Mouse (Mus musculus) macrophage (primary cell): ENCODE measurements at regions not wholly inside any gene's neighbourhood (a gene's known extent, or its start where the extent isn't known, plus 50 kb on each side); places are given as distances from the start of the nearest gene placed in this dataset.
"Not testable (repeated sequence)": the region's sequence is repeated elsewhere in the genome, so short reads cannot be mapped to it uniquely, and the experiment has no call there.

Experiments
- H3K27ac ChIP-seq: fragments of 350-480 bp; formaldehyde crosslinking; 2 replicates; pipeline ENCODE4 v1.9.0; 2021
- H3K36me3 ChIP-seq: fragments of 350-480 bp; formaldehyde crosslinking; 2 replicates; pipeline ENCODE4 v1.9.0; 2021; ENCODE audit errors: inconsistent target
- H3K4me3 ChIP-seq: fragments of 350-480 bp; formaldehyde crosslinking; 2 replicates; pipeline ENCODE4 v1.9.0; 2021; ENCODE audit errors: inconsistent target
- H3K79me2 ChIP-seq: fragments of 350-480 bp; formaldehyde crosslinking; 2 replicates; pipeline ENCODE4 v1.9.0; 2021; ENCODE audit errors: inconsistent target
- WGBS: methylation state at CpG from one replicate; pipeline ENCODE4 v1.1.7; 2026; ENCODE audit warnings: inconsistent platforms; ENCODE audit not compliant: missing documents; 5-methylcytosine and 5-hydroxymethylcytosine counted together

- Histone ChIP-seq H3K27ac (no peak overlapping the region), H3K4me3 (no peak overlapping the region), H3K36me3 (no peaks in the 10 kb centered on the region), H3K79me2 (no peaks in the 10 kb centered on the region)
- WGBS: 42% methylated on average over 1 of the region's 1 CpGs
Observed at GRCm38 (mm10) chr5:78075203-78075602, 667.4 kb upstream of the Igfbp7 start.

- Histone ChIP-seq H3K79me2 (no peaks in the 10 kb centered on the region), H3K36me3 (no peaks in the 10 kb centered on the region), H3K27ac (no peak overlapping the region), H3K4me3 (no peak overlapping the region)
- WGBS: 72% methylated on average over 4 of the region's 4 CpGs
Observed at GRCm38 (mm10) chr5:78032554-78033250, 624.9 kb upstream of the Igfbp7 start.

- Histone ChIP-seq H3K79me2 (no peaks in the 10 kb centered on the region), H3K27ac (no peak overlapping the region), H3K36me3 (no peaks in the 10 kb centered on the region), H3K4me3 (no peak overlapping the region)
- 82% methylated on average over 4 of the region's 4 CpGs for WGBS
Observed at GRCm38 (mm10) chr5:78017523-78017922, 609.7 kb upstream of the Igfbp7 start.

- Histone ChIP-seq H3K36me3 (no peaks in the 10 kb centered on the region), H3K79me2 (no peaks in the 10 kb centered on the region), H3K4me3 (no peak overlapping the region), H3K27ac (no peak overlapping the region)
- WGBS: 72% methylated on average over 10 of the region's 10 CpGs
Observed at GRCm38 (mm10) chr5:77986449-77987047, 578.7 kb upstream of the Igfbp7 start.

GRCm38 (mm10) chr5:77985269-77985668 is 577.4 kb upstream of the Igfbp7 start:
- WGBS: 90% methylated on average over 1 of the region's 1 CpGs
- no peak overlapping the region for H3K4me3 ChIP-seq
- H3K79me2 ChIP-seq: no peaks in the 10 kb centered on the region
- H3K27ac ChIP-seq: no peak overlapping the region
- H3K36me3 ChIP-seq: no peaks in the 10 kb centered on the region

GRCm38 (mm10) chr5:77940021-77940420 is 532.2 kb upstream of the Igfbp7 start:
- H3K36me3 ChIP-seq, H3K79me2 ChIP-seq, H3K4me3 ChIP-seq, H3K27ac ChIP-seq: not testable (repeated sequence)
- 94% methylated on average over 4 of the region's 4 CpGs for WGBS

- 46% methylated on average over 2 of the region's 2 CpGs for WGBS
- no peak overlapping the region for H3K27ac ChIP-seq
Observed at GRCm38 (mm10) chr5:77931874-77932273, 524.0 kb upstream of the Igfbp7 start.

GRCm38 (mm10) chr5:77921186-77921585 is 513.3 kb upstream of the Igfbp7 start:
- no peak overlapping the region for H3K27ac ChIP-seq
- 80% methylated on average over 2 of the region's 2 CpGs for WGBS
- H3K36me3 ChIP-seq: no peaks in the 10 kb centered on the region
- H3K79me2 ChIP-seq: no peaks in the 10 kb centered on the region
- no peak overlapping the region for H3K4me3 ChIP-seq

More at GRCm38 (mm10) chr5:77931874-77932273, 524.0 kb upstream of the Igfbp7 start:
- no peaks in the 10 kb centered on the region for H3K36me3 ChIP-seq
- no peaks in the 10 kb centered on the region for H3K79me2 ChIP-seq
- no peak overlapping the region for H3K4me3 ChIP-seq

- no peaks in the 10 kb centered on the region for H3K79me2 ChIP-seq
- H3K4me3 ChIP-seq: no peak overlapping the region
- 76% methylated on average over 7 of the region's 7 CpGs for WGBS
- no peaks in the 10 kb centered on the region for H3K36me3 ChIP-seq
- no peak overlapping the region for H3K27ac ChIP-seq
Observed at GRCm38 (mm10) chr5:77917086-77917676, 509.3 kb upstream of the Igfbp7 start.

GRCm38 (mm10) chr5:77916375-77916774 is 508.5 kb upstream of the Igfbp7 start:
- WGBS: 58% methylated on average over 2 of the region's 2 CpGs
- no peak overlapping the region for H3K4me3 ChIP-seq
- no peak overlapping the region for H3K27ac ChIP-seq
- H3K36me3 ChIP-seq: no peaks in the 10 kb centered on the region
- H3K79me2 ChIP-seq: no peaks in the 10 kb centered on the region

GRCm38 (mm10) chr5:77909218-77909617 is 501.4 kb upstream of the Igfbp7 start:
- H3K27ac ChIP-seq: no peak overlapping the region
- WGBS: 47% methylated on average over 6 of the region's 6 CpGs
- no peaks in the 10 kb centered on the region for H3K79me2 ChIP-seq
- H3K36me3 ChIP-seq: no peaks in the 10 kb centered on the region
- no peak overlapping the region for H3K4me3 ChIP-seq

GRCm38 (mm10) chr5:77892024-77892423 is 484.2 kb upstream of the Igfbp7 start:
- 89% methylated on average over 1 of the region's 2 CpGs for WGBS
- H3K4me3 ChIP-seq, H3K27ac ChIP-seq, H3K36me3 ChIP-seq, H3K79me2 ChIP-seq: not testable (repeated sequence)

GRCm38 (mm10) chr5:77888534-77888933 is 480.7 kb upstream of the Igfbp7 start:
- no peak overlapping the region for H3K4me3 ChIP-seq
- H3K27ac ChIP-seq: no peak overlapping the region
- 85% methylated on average over 9 of the region's 9 CpGs for WGBS
- no peaks in the 10 kb centered on the region for H3K79me2 ChIP-seq
- H3K36me3 ChIP-seq: no peaks in the 10 kb centered on the region

GRCm38 (mm10) chr5:77871403-77871802 is 463.6 kb upstream of the Igfbp7 start:
- no peaks in the 10 kb centered on the region for H3K79me2 ChIP-seq
- H3K27ac ChIP-seq: no peak overlapping the region
- 96% methylated on average over 5 of the region's 5 CpGs for WGBS
- H3K36me3 ChIP-seq: no peaks in the 10 kb centered on the region
- no peak overlapping the region for H3K4me3 ChIP-seq

GRCm38 (mm10) chr5:77865342-77865741 is 457.5 kb upstream of the Igfbp7 start:
- Histone ChIP-seq H3K27ac (no peak overlapping the region), H3K4me3 (no peak overlapping the region), H3K36me3 (no peaks in the 10 kb centered on the region), H3K79me2 (no peaks in the 10 kb centered on the region)
- WGBS: 80% methylated on average over 7 of the region's 7 CpGs
